Mouse (Mus musculus) hindbrain, embryonic 13.5 days (tissue): ENCODE measurements at regions not wholly inside any gene's neighbourhood (a gene's known extent, or its start where the extent isn't known, plus 50 kb on each side); places are given as distances from the start of the nearest gene placed in this dataset.
A peak's percentile ranks its signal among the peaks of the same experiment; 100 is the strongest.
"Not testable (repeated sequence)": the region's sequence is repeated elsewhere in the genome, so short reads cannot be mapped to it uniquely, and the experiment has no call there.

Experiments
- ATAC-seq: fragments of 200-750 bp; cut with Nextera tagmentation; 2 replicates; pipeline ENCODE4 v1.8.0; 2017; ENCODE audit warnings: moderate TSS enrichment; ENCODE audit not compliant: low FRiP score
- H3K27ac ChIP-seq: fragments of 300-500 bp; sonication (generic); 2 replicates; pipeline ENCODE4 v1.5.1; 2015; ENCODE audit warnings: inconsistent platforms, mild to moderate bottlenecking, moderate library complexity
- H3K27me3 ChIP-seq: fragments of 300-500 bp; sonication (generic); 2 replicates; pipeline ENCODE4 v1.6.1; 2015; ENCODE audit warnings: mild to moderate bottlenecking, inconsistent platforms
- H3K36me3 ChIP-seq: fragments of 300-500 bp; sonication (generic); 2 replicates; pipeline ENCODE4 v1.6.1; 2015; ENCODE audit warnings: mild to moderate bottlenecking, inconsistent platforms
- H3K4me1 ChIP-seq: fragments of 300-500 bp; sonication (generic); replicated peaks from 2 replicates; pipeline ENCODE4 v1.6.1; 2015; ENCODE audit warnings: inconsistent platforms
- H3K4me2 ChIP-seq: fragments of 300-500 bp; sonication (generic); 2 replicates; pipeline ENCODE4 v1.6.1; 2015; ENCODE audit warnings: inconsistent platforms, mild to moderate bottlenecking, moderate library complexity
- H3K4me3 ChIP-seq: fragments of 300-500 bp; sonication (generic); 2 replicates; pipeline ENCODE4 v1.5.1; 2015; ENCODE audit warnings: mild to moderate bottlenecking, inconsistent platforms
- H3K9ac ChIP-seq: fragments of 300-500 bp; sonication (generic); 2 replicates; pipeline ENCODE4 v1.6.1; 2015; ENCODE audit warnings: mild to moderate bottlenecking, inconsistent platforms
- H3K9me3 ChIP-seq: fragments of 300-500 bp; sonication (generic); 2 replicates; pipeline ENCODE4 v1.6.1; 2016; ENCODE audit warnings: inconsistent platforms
- WGBS: fragments of 180-500 bp; shearing (Covaris S2); methylation state at CpG from one replicate; pipeline ENCODE4 v1.1.7; 2015; 5-methylcytosine and 5-hydroxymethylcytosine counted together

DNA sequence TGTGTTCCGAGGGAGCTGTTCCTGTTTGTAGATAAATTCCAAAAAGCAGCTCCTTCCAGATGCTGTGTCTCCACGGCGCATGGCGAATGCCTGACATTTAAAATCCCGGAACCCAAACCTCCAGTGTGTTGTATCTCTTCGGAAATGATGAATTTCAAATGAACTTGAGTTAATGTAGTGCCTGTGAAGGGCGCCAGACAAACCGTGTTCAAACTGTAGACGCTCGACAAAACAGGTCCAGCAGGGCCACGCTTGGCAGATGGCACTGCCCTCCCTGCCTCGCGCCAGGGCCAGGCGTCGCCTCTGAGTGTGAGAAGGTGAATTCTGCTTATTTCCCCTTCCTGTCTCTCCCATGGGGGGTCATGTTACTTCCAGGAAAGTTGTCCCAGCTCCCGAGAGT is 307.7 kb downstream of the Vrk1 start:
- Histone ChIP-seq H3K27me3 (peaks cover 79% of the 10 kb centered on the region), H3K4me3 (no peak overlapping the region)

DNA sequence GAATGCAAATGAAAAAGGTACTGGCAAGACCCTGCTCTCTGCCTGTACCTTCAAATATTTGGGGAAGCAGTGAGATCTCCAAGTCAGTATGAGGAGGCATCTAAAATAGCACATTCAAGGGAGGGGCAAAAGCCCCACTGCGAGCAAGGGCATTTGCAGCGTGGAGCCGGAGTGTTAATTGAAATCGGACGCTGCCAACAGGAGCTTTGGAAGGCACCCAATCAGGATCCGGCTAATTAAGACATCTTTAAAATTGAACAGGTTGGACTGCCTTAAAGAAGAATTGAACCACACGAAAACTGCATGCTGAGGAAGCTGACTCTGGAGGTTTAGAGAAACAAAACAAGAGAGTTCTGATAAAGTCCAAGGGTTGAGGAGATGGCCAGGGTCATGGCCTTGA is 311.5 kb downstream of the Vrk1 start:
- Histone ChIP-seq H3K36me3 (no peaks in the 10 kb centered on the region), H3K9me3 (no peaks in the 10 kb centered on the region), H3K9ac (no peak overlapping the region), H3K4me1 (no peaks in the 10 kb centered on the region), H3K4me2 (no peak overlapping the region), H3K27ac (no peak overlapping the region), H3K4me3 (no peak overlapping the region), H3K27me3 (peaks cover 90% of the 10 kb centered on the region)
- ATAC-seq = no peak
- WGBS = 79% methylated on average over 7 of the region's 7 CpGs

More for the DNA sequence above, 307.7 kb downstream of the Vrk1 start:
- Histone ChIP-seq H3K4me1 (no peaks in the 10 kb centered on the region), H3K27ac (no peak overlapping the region), H3K9me3 (no peaks in the 10 kb centered on the region), H3K9ac (no peak overlapping the region), H3K36me3 (no peaks in the 10 kb centered on the region), H3K4me2 (no peak overlapping the region)
- ATAC-seq = no peak
- WGBS = 89% methylated on average over 16 of the region's 16 CpGs

DNA sequence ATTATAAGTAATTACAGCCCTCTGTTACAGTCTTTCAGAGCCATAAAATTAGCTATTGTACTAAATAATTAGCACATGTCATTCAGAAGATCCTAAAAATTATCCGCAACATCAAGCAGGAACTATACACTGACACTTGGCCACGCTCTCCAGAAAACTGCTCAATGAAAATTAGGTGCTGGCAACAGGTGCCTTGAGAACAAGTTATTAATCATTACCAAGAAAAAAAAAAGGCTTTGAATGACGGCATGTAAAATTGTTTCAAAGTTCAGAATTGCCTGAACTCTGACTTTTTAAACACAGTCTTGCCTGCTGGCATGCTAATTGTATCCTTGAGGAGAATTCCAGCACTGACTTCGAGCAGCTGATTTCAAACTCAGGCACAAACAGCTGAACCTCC is 316.6 kb downstream of the Vrk1 start:
- ATAC-seq = no peak
- 28% methylated on average over 4 of the region's 4 CpGs for WGBS
- peaks cover 78% of the 10 kb centered on the region for H3K27me3 ChIP-seq
- H3K9ac ChIP-seq = no peak overlapping the region
- H3K36me3 ChIP-seq = no peaks in the 10 kb centered on the region
- H3K9me3 ChIP-seq = no peaks in the 10 kb centered on the region
- H3K4me3 ChIP-seq = no peak overlapping the region
- no peak overlapping the region for H3K27ac ChIP-seq
- H3K4me1 ChIP-seq = no peaks in the 10 kb centered on the region
- H3K4me2 ChIP-seq = no peak overlapping the region

DNA sequence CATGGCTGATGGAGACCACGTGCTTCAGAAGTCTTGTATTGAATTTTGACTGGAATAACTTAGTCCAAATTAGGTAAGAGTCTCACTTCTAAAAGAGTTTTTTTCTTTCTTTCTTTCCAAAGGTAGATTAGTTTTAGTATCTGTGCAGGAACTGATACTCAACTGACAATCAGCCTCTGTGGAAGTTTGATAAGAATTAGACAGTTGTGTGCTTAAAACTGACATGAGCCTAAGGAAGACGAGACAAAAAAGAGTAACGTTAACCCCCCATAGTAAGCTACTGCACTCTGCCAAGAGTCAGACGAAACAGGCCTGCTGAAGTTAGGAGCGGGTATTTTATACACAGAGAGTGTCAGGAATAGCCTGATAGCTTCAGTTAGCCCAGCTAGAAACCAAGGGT is 317.3 kb downstream of the Vrk1 start:
- Histone ChIP-seq H3K27ac (no peak overlapping the region), H3K4me2 (no peak overlapping the region), H3K36me3 (no peaks in the 10 kb centered on the region), H3K9me3 (no peaks in the 10 kb centered on the region), H3K4me1 (no peaks in the 10 kb centered on the region), H3K27me3 (peaks cover 73% of the 10 kb centered on the region), H3K4me3 (no peak overlapping the region), H3K9ac (no peak overlapping the region)
- 79% methylated on average over 5 of the region's 5 CpGs for WGBS
- ATAC-seq = no peak

DNA sequence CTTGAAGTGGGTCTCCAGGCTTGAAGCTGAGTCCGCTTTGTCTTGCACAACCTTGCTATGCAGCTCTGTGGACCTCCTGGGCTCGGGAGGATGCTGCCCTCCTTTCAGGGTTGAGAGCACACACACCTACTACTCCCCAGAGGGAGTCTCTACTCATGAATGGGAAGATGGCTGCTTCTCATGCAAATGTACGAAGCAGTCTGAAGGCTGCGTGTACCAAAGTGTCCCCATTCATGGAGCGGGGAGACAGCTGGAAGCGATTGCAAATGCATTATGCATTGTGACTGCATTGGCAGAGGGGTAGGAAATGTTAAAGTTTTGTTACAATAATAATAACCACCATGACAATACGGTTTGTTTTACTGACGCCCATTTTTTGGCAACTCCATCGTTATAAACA is 347.8 kb downstream of the Vrk1 start:
- 0 out of 2 replicates have a peak, but pooled peaks cover 3% of the 10 kb centered on the region for H3K27me3 ChIP-seq
- ATAC-seq = no peak
- 52% methylated on average over 9 of the region's 9 CpGs for WGBS
- no peak overlapping the region for H3K4me3 ChIP-seq
- H3K9ac ChIP-seq = no peak overlapping the region
- H3K4me2 ChIP-seq = no peak overlapping the region
- no peaks in the 10 kb centered on the region for H3K4me1 ChIP-seq
- no peaks in the 10 kb centered on the region for H3K36me3 ChIP-seq
- H3K27ac ChIP-seq = no peak overlapping the region
- H3K9me3 ChIP-seq = no peaks in the 10 kb centered on the region

DNA sequence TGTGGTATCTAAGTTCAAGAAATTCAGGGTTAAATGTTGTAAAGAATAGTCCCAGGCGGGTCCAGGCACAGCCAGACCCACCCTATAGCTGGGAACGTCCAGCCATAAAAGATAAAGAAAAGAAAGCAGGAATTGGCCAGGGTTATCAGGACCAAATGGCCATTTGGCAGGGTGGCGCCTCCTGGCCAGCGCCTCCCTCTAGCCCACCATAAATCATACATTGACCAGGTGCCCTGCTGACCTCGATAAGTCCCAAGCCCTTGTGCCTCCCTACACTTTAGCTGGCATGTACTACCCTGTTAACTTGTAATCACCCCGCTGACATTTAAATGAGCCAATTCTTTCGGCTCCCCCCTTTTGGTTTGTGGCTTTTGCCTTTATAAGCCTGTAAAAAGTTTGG is 351.6 kb downstream of the Vrk1 start:
- not testable (repeated sequence) for ATAC-seq, H3K4me1 ChIP-seq, H3K4me3 ChIP-seq, H3K9ac ChIP-seq, H3K4me2 ChIP-seq, H3K9me3 ChIP-seq, H3K36me3 ChIP-seq, H3K27ac ChIP-seq, H3K27me3 ChIP-seq
- WGBS = 80% methylated on average over 7 of the region's 7 CpGs

DNA sequence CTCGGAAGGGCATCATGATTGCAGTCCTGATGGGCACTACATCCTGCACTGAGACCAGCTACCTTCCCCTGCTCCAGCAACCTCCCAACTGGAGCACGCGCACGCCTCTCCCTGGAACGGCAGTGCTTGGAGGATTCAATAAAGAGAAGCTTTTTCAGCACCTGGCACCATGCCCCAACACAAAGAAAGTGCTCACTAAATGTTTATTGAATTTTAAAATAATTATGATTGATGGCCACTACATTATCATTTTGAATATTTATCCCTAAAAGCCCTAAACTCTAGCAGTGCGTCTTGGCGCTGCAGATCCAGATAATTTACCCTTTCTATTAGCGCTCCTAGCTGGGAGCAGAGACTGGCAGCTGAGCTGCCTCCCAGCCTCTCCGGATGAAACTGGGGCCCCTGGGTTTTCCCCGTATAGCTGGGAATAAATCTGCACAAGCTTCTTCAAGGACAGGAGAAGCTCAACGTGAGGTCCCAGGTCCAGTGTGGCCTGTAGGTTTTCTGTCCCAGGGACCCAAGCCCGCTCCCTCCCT is 364.9 kb downstream of the Vrk1 start:
- ATAC-seq = no peak
- Histone ChIP-seq H3K4me1 (peaks cover 48% of the 10 kb centered on the region), H3K27me3 (no peaks in the 10 kb centered on the region), H3K4me3 (no peak overlapping the region), H3K36me3 (no peaks in the 10 kb centered on the region), H3K9ac (no peak overlapping the region), H3K9me3 (no peaks in the 10 kb centered on the region), H3K27ac (peak overlapping the region; percentile 68), H3K4me2 (no peak overlapping the region)
- 36% methylated on average over 12 of the region's 12 CpGs for WGBS

DNA sequence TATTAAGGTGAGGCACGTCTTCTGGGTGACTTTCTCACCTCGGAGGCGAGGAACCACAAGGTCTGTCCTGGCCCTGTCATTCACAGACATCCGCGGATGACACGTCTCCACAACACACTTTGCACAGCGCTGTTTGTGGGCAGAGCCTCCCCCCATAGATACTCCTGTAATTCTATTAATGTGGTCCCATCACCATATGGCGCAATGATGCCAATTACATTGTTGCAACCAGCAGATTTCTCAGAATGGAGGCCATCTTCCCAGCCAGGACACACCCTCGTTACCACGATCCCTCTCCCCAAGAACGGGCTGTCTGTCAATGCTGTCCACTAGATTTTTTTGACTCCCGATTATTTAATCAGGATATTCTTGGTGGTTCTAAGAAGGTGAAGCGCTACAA is 365.9 kb downstream of the Vrk1 start:
- H3K4me1 ChIP-seq = peaks cover 53% of the 10 kb centered on the region
- no peaks in the 10 kb centered on the region for H3K36me3 ChIP-seq
- H3K27me3 ChIP-seq = no peaks in the 10 kb centered on the region
- H3K9ac ChIP-seq = no peak overlapping the region
- no peak overlapping the region for H3K4me3 ChIP-seq
- peak overlapping the region; percentile 68 for H3K27ac ChIP-seq
- no peak overlapping the region for H3K4me2 ChIP-seq
- no peaks in the 10 kb centered on the region for H3K9me3 ChIP-seq
- WGBS = 71% methylated on average over 13 of the region's 13 CpGs
- no peak for ATAC-seq

DNA sequence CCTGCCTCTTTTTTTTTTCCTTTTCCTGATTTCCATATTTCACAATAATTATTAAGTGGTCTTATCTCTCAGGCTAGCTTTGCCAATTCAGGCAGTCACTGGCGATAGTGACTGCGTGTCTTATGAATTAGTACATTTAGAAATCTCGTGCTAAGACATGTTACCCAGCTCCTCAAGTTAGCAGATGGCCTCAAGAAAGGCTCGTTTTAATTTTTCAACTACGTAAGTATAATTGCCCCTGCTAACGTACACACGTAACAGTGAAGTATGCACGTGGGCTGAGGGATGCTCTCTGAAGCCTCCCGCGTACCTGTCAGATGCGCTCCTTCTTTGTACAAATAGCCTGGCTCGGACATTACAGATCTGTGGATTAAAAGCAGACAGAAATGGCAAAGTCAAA is 366.8 kb downstream of the Vrk1 start:
- no peaks in the 10 kb centered on the region for H3K9me3 ChIP-seq
- H3K4me1 ChIP-seq = peaks cover 58% of the 10 kb centered on the region
- 55% methylated on average over 12 of the region's 12 CpGs for WGBS
- H3K36me3 ChIP-seq = no peaks in the 10 kb centered on the region
- no peak for ATAC-seq
- no peaks in the 10 kb centered on the region for H3K27me3 ChIP-seq
- peak overlapping the region; percentile 68 for H3K27ac ChIP-seq
- no peak overlapping the region for H3K4me3 ChIP-seq
- H3K9ac ChIP-seq = no peak overlapping the region
- H3K4me2 ChIP-seq = no peak overlapping the region

DNA sequence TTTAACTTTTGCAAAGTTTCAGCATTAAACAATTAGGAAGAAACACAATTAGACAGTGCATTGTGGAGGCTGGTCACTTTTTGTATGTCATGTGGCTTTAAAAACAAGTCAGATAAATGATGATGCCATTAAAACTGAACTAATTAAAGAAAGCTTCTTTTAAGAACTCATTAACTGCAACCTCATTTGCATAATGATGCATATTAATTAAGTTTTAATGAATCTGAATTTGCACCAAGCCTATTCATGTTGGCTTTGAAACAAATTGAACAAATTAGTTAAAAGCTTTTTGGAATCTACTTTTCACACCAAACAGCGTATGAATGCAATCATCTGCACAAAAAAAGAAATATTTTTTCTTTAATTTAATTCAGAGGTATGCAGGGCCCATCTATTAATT is 367.3 kb downstream of the Vrk1 start:
- Histone ChIP-seq H3K9ac (no peak overlapping the region), H3K36me3 (no peaks in the 10 kb centered on the region), H3K4me3 (no peak overlapping the region), H3K9me3 (no peaks in the 10 kb centered on the region), H3K4me1 (peaks cover 61% of the 10 kb centered on the region), H3K27me3 (no peaks in the 10 kb centered on the region), H3K27ac (no peak overlapping the region), H3K4me2 (no peak overlapping the region)
- WGBS = 59% methylated on average over 1 of the region's 1 CpGs
- ATAC-seq = no peak

DNA sequence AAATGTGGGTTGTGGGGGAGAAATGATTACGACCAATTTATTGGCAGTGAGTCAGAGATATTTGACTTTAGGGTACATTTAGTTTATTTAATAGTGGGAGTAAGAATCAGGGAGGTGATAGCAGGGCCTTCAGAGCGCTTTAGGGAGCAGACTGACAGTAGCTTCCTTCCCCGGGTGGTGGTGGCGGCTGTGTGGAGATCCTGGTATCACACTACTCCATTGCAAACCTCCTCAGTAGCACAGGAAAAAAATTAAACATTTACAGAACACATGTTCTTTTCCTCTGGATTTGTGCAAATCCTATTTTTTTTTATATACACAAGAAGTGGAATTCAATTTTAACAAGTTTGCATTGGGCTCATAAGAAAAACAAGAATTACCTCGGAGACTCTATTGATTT is 367.7 kb downstream of the Vrk1 start:
- H3K9ac ChIP-seq = no peak overlapping the region
- no peaks in the 10 kb centered on the region for H3K9me3 ChIP-seq
- no peaks in the 10 kb centered on the region for H3K27me3 ChIP-seq
- H3K4me2 ChIP-seq = no peak overlapping the region
- no peak overlapping the region for H3K4me3 ChIP-seq
- 51% methylated on average over 5 of the region's 5 CpGs for WGBS
- H3K27ac ChIP-seq = peak overlapping the region; percentile 73
- no peak for ATAC-seq
- no peaks in the 10 kb centered on the region for H3K36me3 ChIP-seq
- H3K4me1 ChIP-seq = peaks cover 61% of the 10 kb centered on the region

DNA sequence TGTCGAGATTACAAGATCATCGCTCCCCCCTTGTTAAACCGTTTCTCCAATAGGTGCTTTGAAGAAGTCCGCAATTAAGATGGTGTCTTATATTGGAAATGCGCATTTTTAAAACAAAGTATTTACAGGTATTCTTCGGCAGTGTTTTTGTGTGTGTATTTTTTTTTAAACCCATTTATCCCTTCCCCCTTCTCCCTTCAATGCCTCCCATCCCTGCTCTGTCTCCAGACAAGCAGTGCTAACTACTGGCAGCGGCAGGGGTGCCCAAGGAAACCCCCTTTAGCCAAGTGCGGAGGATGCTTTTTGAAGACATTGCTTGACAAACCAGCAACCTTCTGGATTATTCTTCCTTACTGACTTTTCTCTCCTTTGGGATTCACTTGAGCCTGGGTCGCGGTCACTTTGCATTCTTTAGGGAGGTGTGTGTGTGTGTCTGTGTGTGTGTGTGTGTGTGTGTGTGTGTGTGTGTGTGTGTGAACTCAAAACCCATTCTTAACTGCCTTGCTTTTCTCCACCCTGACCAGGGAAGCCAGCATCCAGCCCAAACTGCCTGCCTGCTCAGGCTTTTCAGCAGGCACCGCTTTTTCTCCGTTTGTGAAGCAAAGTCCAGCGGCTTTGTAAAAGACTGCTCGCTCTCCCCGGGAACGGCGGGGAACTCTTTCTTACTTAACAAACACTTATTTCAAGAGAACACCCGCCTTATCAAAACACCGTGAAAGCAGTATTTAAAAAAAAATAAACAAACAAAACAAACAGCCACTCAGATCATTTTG is 368.5 kb downstream of the Vrk1 start:
- no peak for ATAC-seq
- WGBS = 15% methylated on average over 19 of the region's 19 CpGs

DNA sequence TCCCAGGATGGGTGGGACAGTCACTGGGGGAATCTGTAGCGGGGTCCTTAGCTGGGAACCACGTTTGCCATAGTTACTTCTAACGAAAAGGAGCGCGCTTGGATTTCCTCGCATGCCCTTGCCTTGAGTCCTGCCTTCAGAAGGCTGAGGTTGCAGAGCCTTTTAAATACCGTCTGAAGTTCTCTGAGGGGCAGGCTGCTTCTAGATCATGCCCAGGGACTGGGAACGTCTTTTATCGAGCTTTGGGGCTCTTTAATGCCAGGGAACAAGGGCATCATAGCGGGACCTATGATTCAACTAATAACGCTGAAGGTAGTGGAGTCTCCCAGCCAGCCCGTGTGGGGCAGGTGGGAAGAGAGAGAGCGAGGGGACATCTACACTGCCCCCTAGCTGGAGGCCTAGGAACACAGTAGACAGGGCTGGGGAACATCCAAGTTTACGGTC is 369.1 kb downstream of the Vrk1 start:
- Histone ChIP-seq H3K4me1 (peaks cover 61% of the 10 kb centered on the region), H3K27ac (peak overlapping the region; percentile 81), H3K9ac (peak overlapping the region; percentile 55), H3K27me3 (0 out of 2 replicates have a peak, but pooled peaks cover 2% of the 10 kb centered on the region), H3K4me3 (peak overlapping the region; percentile 20; the same call in 1 of the 2 replicates), H3K4me2 (peak overlapping the region; percentile 55), H3K9me3 (no peaks in the 10 kb centered on the region), H3K36me3 (no peaks in the 10 kb centered on the region)
- peak; percentile 66; the same call in 1 of the 2 replicates for ATAC-seq
- under 1% methylated on average over 14 of the region's 14 CpGs for WGBS

More for the DNA sequence above, 368.5 kb downstream of the Vrk1 start:
- peak overlapping the region; percentile 81 for H3K27ac ChIP-seq
- no peaks in the 10 kb centered on the region for H3K36me3 ChIP-seq
- no peaks in the 10 kb centered on the region for H3K27me3 ChIP-seq
- H3K4me2 ChIP-seq = peak overlapping the region; percentile 55
- H3K9me3 ChIP-seq = no peaks in the 10 kb centered on the region
- H3K4me1 ChIP-seq = peaks cover 61% of the 10 kb centered on the region
- peak overlapping the region; percentile 55; the same call in 1 of the 2 replicates for H3K9ac ChIP-seq
- H3K4me3 ChIP-seq = peak overlapping the region; percentile 20
